18 mouse cellular contexts compared by ENCODE assay signal in the genomic region with DNA sequence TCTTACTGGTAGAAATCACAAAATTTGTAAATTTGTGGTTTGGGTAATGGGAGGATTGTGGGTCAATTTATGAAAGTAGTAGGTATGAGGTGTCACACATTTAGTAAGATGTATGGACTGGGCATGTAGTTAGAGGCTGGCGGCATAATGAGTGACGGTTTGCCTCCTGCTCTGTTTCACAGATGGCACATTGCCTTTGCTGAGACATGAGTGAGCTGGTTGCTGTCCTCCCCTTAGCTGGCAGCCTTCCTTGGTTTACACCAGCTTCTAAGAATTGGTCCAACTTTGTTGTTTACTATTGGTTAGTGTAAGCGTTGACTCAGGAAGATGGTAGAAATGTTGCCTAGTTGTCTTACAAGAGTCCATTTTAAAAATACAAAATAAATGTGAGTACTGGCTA. TPM values are rescaled to one million over a fixed set of nuclear protein-coding genes. Genes with fewer than 3 reads are reported as not detected.
A peak's percentile ranks its signal among the peaks of the same experiment; 100 is the strongest.
DNase-seq lines count a peak whose midpoint lies in the region; ATAC-seq and TF ChIP-seq lines count a peak whose summit lies in the region.
"Had no signal": no experiment of that assay in that cellular context is flagged by ENCODE, and none has a peak within 500 bp of the region (broad histone marks: within the 10 kb centered on the region; RNA-seq: fewer than 3 reads in every experiment).

No protein-coding gene starts in this region.

- WGBS in forebrain, embryonic 14.5 days = 71% methylated on average over 3 of the region's 3 CpGs
- WGBS in forebrain, embryonic 10.5 days = 95% methylated on average over 3 of the region's 3 CpGs

- no peak overlapping the region for H3K9ac ChIP-seq in forebrain, embryonic 14.5 days (ENCODE audit: low read length)
- H3K9ac ChIP-seq: embryonic facial prominence, embryonic 12.5 days; forebrain, embryonic 12.5 days; heart, embryonic 12.5 days; hindbrain, embryonic 15.5 days had no signal

- H3K27ac ChIP-seq in forebrain, embryonic 14.5 days (ENCODE audit: low read depth, low read length) = no peak overlapping the region
- H3K27ac ChIP-seq in forebrain, embryonic 10.5 days = no peak overlapping the region
- peak overlapping the region; percentile 47; the same call in 1 of the 2 replicates for H3K27ac ChIP-seq in layer of hippocampus, adult 2 months
- H3K27ac ChIP-seq: embryonic facial prominence, embryonic 12.5 days; forebrain, embryonic 12.5 days; hindbrain, embryonic 15.5 days had no signal

- ATAC-seq in forebrain, embryonic 14.5 days = peak; percentile 41; the same call in 1 of the 2 replicates
- ATAC-seq: intestine, embryonic 16.5 days had no signal

- H3K4me3 ChIP-seq in forebrain, embryonic 14.5 days (ENCODE audit: low read depth, low read length) = no peak overlapping the region
- H3K4me3 ChIP-seq in forebrain, embryonic 10.5 days = no peak overlapping the region
- H3K4me3 ChIP-seq in layer of hippocampus, adult 2 months = no peak overlapping the region
- H3K4me3 ChIP-seq: embryonic facial prominence, embryonic 12.5 days; forebrain, embryonic 12.5 days; heart, embryonic 12.5 days; hindbrain, embryonic 15.5 days had no signal

- TF ChIP-seq CTCF in layer of hippocampus, adult 2 months (conservative IDR thresholded peaks at IDR 0.05) = no peak

- no peaks in the 10 kb centered on the region for H3K36me3 ChIP-seq in forebrain, embryonic 14.5 days (ENCODE audit: control insufficient read depth, insufficient read depth, low read length)
- no peaks in the 10 kb centered on the region for H3K36me3 ChIP-seq in forebrain, embryonic 10.5 days (replicated peaks)
- H3K36me3 ChIP-seq: embryonic facial prominence, embryonic 12.5 days; forebrain, embryonic 12.5 days; heart, embryonic 12.5 days; hindbrain, embryonic 15.5 days had no signal

- H3K4me1 ChIP-seq in forebrain, embryonic 14.5 days (ENCODE audit: control insufficient read depth, insufficient read depth, low read length) = peaks cover 18% of the 10 kb centered on the region
- H3K4me1 ChIP-seq in forebrain, embryonic 10.5 days = peaks cover 46% of the 10 kb centered on the region

- H3K27me3 ChIP-seq in forebrain, embryonic 14.5 days (replicated peaks; ENCODE audit: control insufficient read depth, insufficient read depth, low read length) = no peaks in the 10 kb centered on the region
- H3K27me3 ChIP-seq in forebrain, embryonic 10.5 days (ENCODE audit: poor library complexity, severe bottlenecking) = no peaks in the 10 kb centered on the region
- H3K27me3 ChIP-seq: embryonic facial prominence, embryonic 12.5 days; forebrain, embryonic 12.5 days; heart, embryonic 12.5 days; hindbrain, embryonic 15.5 days had no signal

- DNase-seq in cerebellum, adult 9-11 months = peak; percentile 42
- DNase-seq in cerebellum, adult 11-12 months = no peak
- peak; percentile 58 for DNase-seq in forebrain, embryonic 14.5 days (ENCODE audit: low spot score)
- no peak for DNase-seq in forebrain, embryonic 10.5 days (ENCODE audit: extremely low spot score, low spot score)
- DNase-seq in layer of hippocampus, adult 2 months (ENCODE audit: low spot score in 2 of 2) = no peak
- DNase-seq in layer of hippocampus, postnatal 14 days (ENCODE audit: low spot score in 2 of 2) = no peak
- peak; percentile 69 for DNase-seq in adipocyte (ENCODE audit: low spot score)
- DNase-seq in testis, postnatal 10 days (ENCODE audit: low spot score) = no peak
- DNase-seq: adrenal gland, postnatal 14 days; gastrocnemius, postnatal 36 days; heart, adult 18-20 months; heart, postnatal 36 days; kidney, adult 2 months had no signal

- H3K9me3 ChIP-seq in forebrain, embryonic 14.5 days (replicated peaks; ENCODE audit: control insufficient read depth, low read length) = no peaks in the 10 kb centered on the region
- H3K9me3 ChIP-seq in forebrain, embryonic 10.5 days = no peaks in the 10 kb centered on the region
- H3K9me3 ChIP-seq: embryonic facial prominence, embryonic 12.5 days; forebrain, embryonic 12.5 days; heart, embryonic 12.5 days; hindbrain, embryonic 15.5 days had no signal

- no peak overlapping the region for H3K4me2 ChIP-seq in forebrain, embryonic 14.5 days (ENCODE audit: low read length)
- H3K4me2 ChIP-seq: embryonic facial prominence, embryonic 12.5 days; forebrain, embryonic 12.5 days; heart, embryonic 12.5 days; hindbrain, embryonic 15.5 days had no signal

RNA-seq across cellular contexts. Expression of gene Phlpp1, which starts 17.2 kb away (rescaled TPM):
- polyA plus RNA-seq in forebrain, embryonic 14.5 days (2014; fragmentation: Nextera tagmentation; extraction: Ambion mirVana) = 8.3 and 8.6 TPM in 2 replicates
- polyA plus RNA-seq in forebrain, embryonic 10.5 days (2016; fragmentation: Nextera tagmentation; extraction: Ambion mirVana) = 5.1 and 5.5 TPM in 2 replicates
- 10 to 100 TPM; 82.6 to 87.3 TPM for total RNA-seq in layer of hippocampus, adult 2 months (2021)
- total RNA-seq in layer of hippocampus, postnatal 14 days (2021) = 10 to 100 TPM; 65.9 to 67.9 TPM

Comparison
In these comparisons a context has a peak if more than half of its experiments do, and no peak if none do; other contexts are left out.
1. DNase-seq: peak in cerebellum, adult 9-11 months (single experiment), forebrain, embryonic 14.5 days (single experiment) and adipocyte (single experiment); none in cerebellum, adult 11-12 months (single experiment), forebrain, embryonic 10.5 days (single experiment), layer of hippocampus, adult 2 months (0 of 2), layer of hippocampus, postnatal 14 days (0 of 2) and testis, postnatal 10 days (single experiment).